Mouse (Mus musculus) liver, adult 2 months (tissue): ENCODE measurements around the gene Prim2. TPM values are rescaled to one million over a fixed set of nuclear protein-coding genes. Genes with fewer than 3 reads are reported as not detected.

Experiments used
- DNase-seq: peaks from one replicate; pipeline ENCODE4 v3.0.0-alpha.2; 2011; ENCODE audit warnings: low read depth, low spot score; ENCODE audit errors: extremely low read depth
- H3K27ac ChIP-seq: fragments of 200-500 bp; replicated peaks from 2 replicates; pipeline ENCODE4 v1.5.1; 2012; ENCODE audit warnings: low read depth, mild to moderate bottlenecking, control low read depth, inconsistent platforms, low read length; ENCODE audit not compliant: insufficient read depth
- H3K27me3 ChIP-seq: fragments of 200-500 bp; 2 replicates; pipeline ENCODE4 v1.6.1; 2012; ENCODE audit warnings: mild to moderate bottlenecking, moderate library complexity, low read length, inconsistent platforms; ENCODE audit not compliant: control insufficient read depth, insufficient read depth
- H3K36me3 ChIP-seq: fragments of 200-500 bp; 2 replicates; pipeline ENCODE4 v1.6.1; 2012; ENCODE audit warnings: low read length, inconsistent platforms; ENCODE audit not compliant: control insufficient read depth, insufficient read depth
- H3K4me1 ChIP-seq: fragments of 200-500 bp; 2 replicates; pipeline ENCODE4 v1.6.1; 2011; ENCODE audit warnings: low read length; ENCODE audit not compliant: control insufficient read depth, insufficient read depth
- H3K4me3 ChIP-seq: fragments of 200-500 bp; 2 replicates; pipeline ENCODE4 v1.5.1; 2011; ENCODE audit warnings: low read depth, mild to moderate bottlenecking, control low read depth, low read length, moderate library complexity; ENCODE audit not compliant: insufficient read depth
- H3K79me2 ChIP-seq: fragments of 200-500 bp; 2 replicates; pipeline ENCODE4 v1.6.1; 2012; ENCODE audit warnings: inconsistent platforms, mild to moderate bottlenecking, low read length, moderate library complexity; ENCODE audit not compliant: control insufficient read depth, insufficient read depth
- H3K9ac ChIP-seq: fragments of 200-500 bp; 2 replicates; pipeline ENCODE4 v1.6.1; 2012; ENCODE audit warnings: low read depth, mild to moderate bottlenecking, control low read depth, inconsistent platforms, low read length
- CTCF ChIP-seq: fragments of 200-500 bp; IDR thresholded peaks from 2 replicates; pipeline ENCODE4 v1.5.1; 2011; ENCODE audit warnings: low read depth, low read length, control low read depth
- POLR2A ChIP-seq: fragments of 200-500 bp; IDR thresholded peaks from 2 replicates; pipeline ENCODE4 v1.6.1; 2011; ENCODE audit warnings: low read length, control low read depth; ENCODE audit not compliant: insufficient read depth; ENCODE audit errors: extremely low read depth
- WGBS: fragments of 180-500 bp; shearing (Covaris S2); methylation state at CpG from one replicate; pipeline ENCODE4 v1.1.7; 2018; 5-methylcytosine and 5-hydroxymethylcytosine counted together
- polyA plus RNA-seq: library from polyadenylated mRNA; depleted of rRNA; stranded (reverse); fragments of >200 nt; gene quantifications from 2 replicates; pipeline ENCODE4 v1.2.3, GENCODE M21; 2012
- total RNA-seq: library from RNA; depleted of rRNA; stranded (reverse); fragments of >200 nt; gene quantifications from 2 replicates; pipeline ENCODE4 v1.2.3, GENCODE M21; 2014

The Prim2 gene
- total and polyA plus RNA-seq, 2 experiments = 1.2 to 5.1 TPM

DNA sequence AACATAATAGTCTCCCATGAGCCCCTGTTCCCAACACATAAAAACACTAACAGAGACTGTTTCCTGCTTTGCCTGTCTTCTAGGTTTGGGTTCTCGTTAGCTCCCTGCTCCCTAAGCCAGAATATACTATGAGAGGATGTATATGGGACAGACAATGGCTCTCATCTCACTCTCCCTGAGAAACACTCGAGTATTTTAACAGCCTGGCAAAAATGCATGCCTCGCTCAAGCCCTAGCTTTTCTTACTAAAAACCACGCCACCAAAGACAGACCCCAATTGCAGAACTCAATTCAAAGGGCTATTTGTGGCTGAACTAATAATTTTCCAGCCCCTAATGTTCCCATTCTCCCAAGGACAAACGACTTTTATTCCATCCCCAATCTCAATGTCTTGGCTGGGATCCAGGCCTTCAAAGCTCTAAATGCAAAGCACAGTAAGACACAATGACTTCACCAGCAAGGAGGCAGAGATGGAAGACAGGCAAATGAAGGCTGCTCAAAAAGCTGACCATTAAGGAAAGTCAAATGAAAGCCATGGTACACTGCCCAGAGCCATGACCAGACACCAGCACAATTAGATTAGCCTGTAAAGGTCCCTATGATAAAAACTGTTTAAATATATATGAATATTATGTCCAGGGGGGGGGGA lies 70.5 kb downstream of the Prim2 start:
- TF ChIP-seq CTCF (no peak), POLR2A (no peak)
- Histone ChIP-seq H3K36me3 (no peaks in the 10 kb centered on the region), H3K9ac (no peak overlapping the region), H3K27me3 (no peaks in the 10 kb centered on the region), H3K27ac (no peak overlapping the region), H3K4me3 (no peak overlapping the region), H3K4me1 (no peaks in the 10 kb centered on the region), H3K79me2 (no peaks in the 10 kb centered on the region)
- 91% methylated on average over 5 of the region's 5 CpGs for WGBS
- DNase-seq = no peak

DNA sequence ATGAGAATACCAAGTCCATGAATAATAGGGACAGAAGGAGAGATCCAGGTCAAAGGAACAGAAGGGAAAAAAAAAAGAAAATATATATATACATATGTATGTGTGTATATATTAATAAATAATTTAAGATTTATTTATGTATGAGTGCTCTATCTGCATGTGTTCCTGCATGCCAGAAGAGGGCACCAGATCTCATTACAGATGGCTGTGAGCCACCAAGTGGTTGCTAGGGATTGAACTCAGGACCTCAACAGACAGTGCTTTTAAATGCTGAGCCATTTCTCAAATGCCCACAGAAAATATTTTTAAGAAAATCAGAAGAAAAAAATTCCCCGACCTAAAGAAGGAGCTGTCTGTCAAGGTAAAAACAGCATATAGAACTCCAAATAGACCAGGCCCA lies 72.6 kb downstream of the Prim2 start:
- no peaks in the 10 kb centered on the region for H3K4me1 ChIP-seq
- TF ChIP-seq CTCF = no peak
- WGBS = 82% methylated on average over 1 of the region's 1 CpGs

DNA sequence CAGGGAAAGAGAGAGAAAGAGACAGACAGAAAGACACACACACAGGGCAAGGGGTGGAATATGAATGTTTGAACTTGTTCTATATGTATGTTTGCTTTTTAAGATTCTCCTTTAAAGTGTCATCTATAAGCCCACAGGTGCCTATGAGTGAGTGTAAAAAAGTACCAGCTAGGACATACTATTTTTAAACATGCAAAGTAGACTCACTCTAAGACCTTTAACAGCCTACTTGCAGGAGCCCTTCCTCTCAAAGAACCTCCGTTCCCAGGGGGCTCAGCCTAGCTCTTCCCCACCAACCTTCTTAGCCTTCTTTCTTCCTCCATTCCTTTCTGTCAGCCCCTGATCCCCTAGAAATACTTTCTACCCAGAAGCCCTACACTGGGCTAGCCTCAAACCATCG lies 73.7 kb downstream of the Prim2 start:
- H3K4me1 ChIP-seq = no peaks in the 10 kb centered on the region
- H3K27me3 ChIP-seq = no peaks in the 10 kb centered on the region
- H3K36me3 ChIP-seq = no peaks in the 10 kb centered on the region
- DNase-seq = no peak
- no peaks in the 10 kb centered on the region for H3K79me2 ChIP-seq
- TF ChIP-seq CTCF = no peak
- TF ChIP-seq POLR2A = no peak
- 93% methylated on average over 2 of the region's 2 CpGs for WGBS
- H3K27ac ChIP-seq = no peak overlapping the region
- no peak overlapping the region for H3K9ac ChIP-seq
- H3K4me3 ChIP-seq = no peak overlapping the region

More for the DNA sequence above, 72.6 kb downstream of the Prim2 start:
- Histone ChIP-seq H3K36me3 (no peaks in the 10 kb centered on the region), H3K9ac (no peak overlapping the region), H3K4me3 (no peak overlapping the region), H3K27me3 (no peaks in the 10 kb centered on the region), H3K79me2 (no peaks in the 10 kb centered on the region), H3K27ac (no peak overlapping the region)
- DNase-seq = no peak

DNA sequence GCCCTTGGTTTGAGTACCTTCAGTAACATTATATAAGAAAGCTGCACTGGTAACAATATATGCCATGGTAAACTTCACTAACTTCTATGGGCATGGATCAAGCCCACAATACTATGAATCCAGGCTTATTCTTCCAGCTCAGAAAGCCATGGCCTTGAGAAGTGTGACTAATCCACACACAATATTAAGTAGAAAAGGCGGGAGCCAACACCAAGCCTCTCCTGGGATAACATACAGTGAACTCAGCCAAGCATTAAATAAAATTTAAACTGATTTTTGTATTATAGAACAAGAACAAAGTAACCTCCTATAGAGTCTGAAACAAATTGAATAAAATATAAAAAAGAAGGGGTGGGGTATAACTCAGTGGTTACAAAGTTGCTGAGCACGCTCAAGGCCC lies 74.6 kb downstream of the Prim2 start:
- Histone ChIP-seq H3K27ac (no peak overlapping the region), H3K27me3 (no peaks in the 10 kb centered on the region), H3K4me3 (no peak overlapping the region), H3K36me3 (no peaks in the 10 kb centered on the region), H3K4me1 (no peaks in the 10 kb centered on the region), H3K9ac (no peak overlapping the region), H3K79me2 (no peaks in the 10 kb centered on the region)
- no peak for DNase-seq
- TF ChIP-seq POLR2A = no peak
- TF ChIP-seq CTCF = no peak
- 95% methylated on average over 2 of the region's 2 CpGs for WGBS

GRCm38 (mm10) chr1:33593718-33594388 lies 75.7 kb downstream of the Prim2 start:
- Histone ChIP-seq H3K27ac (no peak overlapping the region), H3K27me3 (no peaks in the 10 kb centered on the region), H3K9ac (no peak overlapping the region), H3K79me2 (no peaks in the 10 kb centered on the region), H3K4me1 (no peaks in the 10 kb centered on the region), H3K36me3 (no peaks in the 10 kb centered on the region), H3K4me3 (no peak overlapping the region)
- DNase-seq = no peak
- TF ChIP-seq CTCF (no peak), POLR2A (no peak)
- 98% methylated on average over 4 of the region's 4 CpGs for WGBS

DNA sequence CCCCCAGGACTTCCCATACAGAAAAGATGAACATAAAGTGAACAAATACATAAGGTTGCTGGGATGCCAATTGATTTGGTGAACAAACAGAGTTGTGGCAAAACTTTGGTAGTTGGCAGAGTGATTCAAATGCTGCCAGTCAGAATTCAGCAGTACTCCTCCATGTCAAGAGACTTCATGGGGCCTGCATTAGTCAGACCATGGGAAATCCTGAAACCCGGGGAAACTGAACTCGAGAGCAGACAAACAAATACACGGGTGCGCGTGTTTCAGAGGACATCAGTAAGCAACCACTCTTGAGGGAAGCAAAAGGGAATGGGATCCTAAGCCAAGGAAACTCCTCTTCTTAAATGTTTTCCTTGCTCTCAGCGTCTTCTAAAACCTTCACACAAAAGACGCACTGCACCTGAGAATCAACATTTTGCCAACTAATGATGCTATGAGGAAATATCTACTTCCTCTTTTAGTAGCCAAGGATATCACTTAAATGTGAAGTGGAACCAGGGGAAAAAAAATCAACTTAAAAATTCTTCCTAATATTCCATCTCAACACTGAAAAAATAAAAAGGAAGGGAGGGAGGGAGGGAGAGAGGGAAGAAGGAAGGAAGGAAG lies 77.5 kb downstream of the Prim2 start:
- DNase-seq = no peak
- Histone ChIP-seq H3K4me3 (no peak overlapping the region), H3K36me3 (no peaks in the 10 kb centered on the region), H3K4me1 (no peaks in the 10 kb centered on the region), H3K9ac (no peak overlapping the region), H3K27ac (no peak overlapping the region), H3K79me2 (no peaks in the 10 kb centered on the region), H3K27me3 (no peaks in the 10 kb centered on the region)
- WGBS = 93% methylated on average over 7 of the region's 7 CpGs
- TF ChIP-seq CTCF = no peak
- TF ChIP-seq POLR2A = no peak
